9 mouse cellular contexts compared by ENCODE assay signal in genomic region chr6:30957784-30958735, GRCm38 (mm10). TPM values are rescaled to one million over a fixed set of nuclear protein-coding genes. Genes with fewer than 3 reads are reported as not detected.
A peak's percentile ranks its signal among the peaks of the same experiment; 100 is the strongest.
DNase-seq lines count a peak whose midpoint lies in the region; ATAC-seq and TF ChIP-seq lines count a peak whose summit lies in the region.
"Had no signal": no experiment of that assay in that cellular context is flagged by ENCODE, and none has a peak within 500 bp of the region (broad histone marks: within the 10 kb centered on the region; RNA-seq: fewer than 3 reads in every experiment).

No protein-coding gene starts in this region.

- H3K9me3 ChIP-seq in intestine, postnatal 0 days (ENCODE audit: control insufficient read depth): peaks cover 14% of the 10 kb centered on the region
- peaks cover 22% of the 10 kb centered on the region for H3K9me3 ChIP-seq in stomach, embryonic 15.5 days

- WGBS in intestine, postnatal 0 days: 5% methylated on average over 84 of the region's 84 CpGs
- 5% methylated on average over 84 of the region's 84 CpGs for whole genome bisulfite sequencing in stomach, embryonic 15.5 days

- H3K4me1 ChIP-seq in cortical plate, adult 2 months (ENCODE audit: control insufficient read depth, insufficient read depth, low read length): no peaks in the 10 kb centered on the region
- H3K4me1 ChIP-seq in intestine, postnatal 0 days (replicated peaks; ENCODE audit: control insufficient read depth, insufficient read depth, low read length): no peaks in the 10 kb centered on the region
- H3K4me1 ChIP-seq in stomach, embryonic 15.5 days: 0 out of 2 replicates have a peak, but pooled peaks cover 5% of the 10 kb centered on the region

- H3K4me2 ChIP-seq in intestine, postnatal 0 days (replicated peaks; ENCODE audit: low read depth): peak overlapping the region; percentile 93
- peak overlapping the region; percentile 93 for H3K4me2 ChIP-seq in stomach, embryonic 15.5 days

- no peaks in the 10 kb centered on the region for H3K36me3 ChIP-seq in intestine, postnatal 0 days (ENCODE audit: control insufficient read depth, insufficient read depth)
- H3K36me3 ChIP-seq in stomach, embryonic 15.5 days: 0 out of 2 replicates have a peak, but pooled peaks cover 3% of the 10 kb centered on the region

- TF ChIP-seq CTCF in cortical plate, adult 2 months (IDR thresholded peaks at IDR 0.05; ENCODE audit: extremely low read depth, insufficient read depth, low read length): no peak
- no peak for TF ChIP-seq CTCF in intestine, postnatal 0 days (IDR thresholded peaks at IDR 0.05; ENCODE audit: low read depth)

- DNase-seq in ovary, postnatal 14 days (ENCODE audit: low spot score): peak; percentile 5
- DNase-seq in ovary, postnatal 10 days (ENCODE audit: low spot score): no peak
- DNase-seq in gastrocnemius, postnatal 10 days: peak; percentile 48
- DNase-seq in lung, postnatal 36 days: peak; percentile 24
- no peak for DNase-seq in thymus, postnatal 0 days (ENCODE audit: low spot score)

- peaks cover 59% of the 10 kb centered on the region for H3K27me3 ChIP-seq in intestine, postnatal 0 days (replicated peaks; ENCODE audit: control insufficient read depth, insufficient read depth, low read length)
- H3K27me3 ChIP-seq in stomach, embryonic 15.5 days (replicated peaks): peaks cover 38% of the 10 kb centered on the region

- no peak overlapping the region for H3K27ac ChIP-seq in cortical plate, adult 2 months (ENCODE audit: insufficient read depth, low read length)
- H3K27ac ChIP-seq in intestine, postnatal 0 days (ENCODE audit: low read depth, low read length): no peak overlapping the region
- H3K27ac ChIP-seq in stomach, embryonic 15.5 days: peak overlapping the region; percentile 21; the same call in 1 of the 2 replicates

- no peak for TF ChIP-seq POLR2A in cortical plate, adult 2 months (IDR thresholded peaks at IDR 0.05; ENCODE audit: extremely low read depth, insufficient read depth, low read length)

- H3K4me3 ChIP-seq in cortical plate, adult 2 months (ENCODE audit: insufficient read depth, low read length): peak overlapping the region; percentile 17; the same call in 1 of the 2 replicates
- H3K4me3 ChIP-seq in intestine, postnatal 0 days (ENCODE audit: low read depth, low read length): peak overlapping the region; percentile 52
- peak overlapping the region; percentile 54 for H3K4me3 ChIP-seq in stomach, embryonic 15.5 days (replicated peaks)

- no peak overlapping the region for H3K9ac ChIP-seq in intestine, postnatal 0 days (ENCODE audit: low read depth, low read length)
- no peak overlapping the region for H3K9ac ChIP-seq in stomach, embryonic 15.5 days

- ATAC-seq in intestine, postnatal 0 days: no peak
- peak; percentile 22; the same call in 1 of the 2 replicates for ATAC-seq in stomach, embryonic 15.5 days (ENCODE audit: insufficient read depth, low FRiP score, low read depth)

RNA-seq across cellular contexts. Expression of gene Klf14, which starts 0.8 kb away (rescaled TPM):
- polyA plus RNA-seq in cortical plate, adult 2 months (2012; rRNA removed): 0.17 and 0.19 TPM in 2 replicates
- total RNA-seq in gastrocnemius, postnatal 10 days (2021): 1 to 10 TPM; 2.8 to 4.2 TPM
- polyA plus RNA-seq in intestine, postnatal 0 days (2015; fragmentation: Nextera tagmentation; extraction: Ambion mirVana): 0.55 and 0.69 TPM in 2 replicates
- polyA plus RNA-seq in stomach, embryonic 15.5 days (2015; fragmentation: Nextera tagmentation; extraction: Ambion mirVana): 4.3 and 6.1 TPM in 2 replicates
- 0.83 and 1.1 TPM in 2 replicates for polyA plus RNA-seq in thymus, postnatal 0 days (2015; fragmentation: Nextera tagmentation; extraction: Ambion mirVana)
- polyA plus RNA-seq: cerebellum, adult 2 months had no signal

RNA-seq across cellular contexts. Expression of gene Tsga13, which starts 42.7 kb away (rescaled TPM):
- polyA plus RNA-seq in cortical plate, adult 2 months (2012; rRNA removed): 0.21 and 0.40 TPM in 2 replicates
- total RNA-seq in gastrocnemius, postnatal 10 days (2021): under 1 TPM; 0.21 to 0.77 TPM
- polyA plus RNA-seq in intestine, postnatal 0 days (2015; fragmentation: Nextera tagmentation; extraction: Ambion mirVana): not detected in 2 replicates
- 0.15 and 0.35 TPM in 2 replicates for polyA plus RNA-seq in stomach, embryonic 15.5 days (2015; fragmentation: Nextera tagmentation; extraction: Ambion mirVana)
- 0.10 and 0.39 TPM in 2 replicates for polyA plus RNA-seq in thymus, postnatal 0 days (2015; fragmentation: Nextera tagmentation; extraction: Ambion mirVana)
- polyA plus RNA-seq: cerebellum, adult 2 months had no signal

Comparison
In these comparisons a context has a peak if more than half of its experiments do, and no peak if none do; other contexts are left out.
1. DNase-seq: peak in ovary, postnatal 14 days (single experiment), gastrocnemius, postnatal 10 days (single experiment) and lung, postnatal 36 days (single experiment); none in ovary, postnatal 10 days (single experiment) and thymus, postnatal 0 days (single experiment).
2. Peak in every context shown above with its lines, with median percentiles within 50 percentile points of each other: H3K4me3 ChIP-seq.